Mouse (Mus musculus): Measurements from ENCODE around the gene Anxa1.

The Anxa1 gene

GRCm38 (mm10) chr19:20365364-20365763, 25.4 kb downstream of the Anxa1 start:
- no peaks in the 10 kb centered on the region for H3K27me3 ChIP-seq (ENCODE audit: insufficient read depth, low read length)
- no peaks in the 10 kb centered on the region for H3K4me1 ChIP-seq (replicated peaks; ENCODE audit: low read depth, low read length)
- TF ChIP-seq POU5F1 (IDR thresholded peaks at IDR 0.05; ENCODE audit: borderline replicate concordance, low read length) (no peak), NANOG (IDR thresholded peaks at IDR 0.05; ENCODE audit: borderline replicate concordance, low read length) (no peak), CTCF (conservative IDR thresholded peaks at IDR 0.05; ENCODE audit: low read length) (no peak)
- no peaks in the 10 kb centered on the region for H3K36me3 ChIP-seq (ENCODE audit: insufficient read depth, low read length)
- H3K9me3 ChIP-seq (ENCODE audit: low read length), result no peaks in the 10 kb centered on the region
- H3K4me3 ChIP-seq (replicated peaks; ENCODE audit: low read length), result no peak overlapping the region

GRCm38 (mm10) chr19:20364931-20365330, 25.8 kb downstream of the Anxa1 start:
- Histone ChIP-seq H3K27me3 (ENCODE audit: insufficient read depth, low read length) (no peaks in the 10 kb centered on the region), H3K36me3 (ENCODE audit: insufficient read depth, low read length) (no peaks in the 10 kb centered on the region), H3K4me1 (replicated peaks; ENCODE audit: low read depth, low read length) (no peaks in the 10 kb centered on the region), H3K9me3 (ENCODE audit: low read length) (no peaks in the 10 kb centered on the region), H3K4me3 (replicated peaks; ENCODE audit: low read length) (no peak overlapping the region)
- TF ChIP-seq NANOG (IDR thresholded peaks at IDR 0.05; ENCODE audit: borderline replicate concordance, low read length) (no peak), POU5F1 (IDR thresholded peaks at IDR 0.05; ENCODE audit: borderline replicate concordance, low read length) (no peak), CTCF (conservative IDR thresholded peaks at IDR 0.05; ENCODE audit: low read length) (no peak)

- no peaks in the 10 kb centered on the region for H3K36me3 ChIP-seq (ENCODE audit: insufficient read depth, low read length)
- H3K4me1 ChIP-seq (replicated peaks; ENCODE audit: low read depth, low read length), result no peaks in the 10 kb centered on the region
- H3K4me3 ChIP-seq (replicated peaks; ENCODE audit: low read length), result no peak overlapping the region
- TF ChIP-seq POU5F1 (IDR thresholded peaks at IDR 0.05; ENCODE audit: borderline replicate concordance, low read length) (no peak), CTCF (conservative IDR thresholded peaks at IDR 0.05; ENCODE audit: low read length) (peak; percentile 67)
- H3K9me3 ChIP-seq (ENCODE audit: low read length), result no peaks in the 10 kb centered on the region
- no peaks in the 10 kb centered on the region for H3K27me3 ChIP-seq (ENCODE audit: insufficient read depth, low read length)
Measured at GRCm38 (mm10) chr19:20363221-20363620, 27.5 kb downstream of the Anxa1 start.

GRCm38 (mm10) chr19:20361917-20362577, 28.7 kb downstream of the Anxa1 start:
- H3K4me3 ChIP-seq (replicated peaks; ENCODE audit: low read length), result no peak overlapping the region
- H3K9me3 ChIP-seq (ENCODE audit: low read length), result no peaks in the 10 kb centered on the region
- no peaks in the 10 kb centered on the region for H3K36me3 ChIP-seq (ENCODE audit: insufficient read depth, low read length)
- TF ChIP-seq POU5F1 (IDR thresholded peaks at IDR 0.05; ENCODE audit: borderline replicate concordance, low read length) (no peak), CTCF (conservative IDR thresholded peaks at IDR 0.05; ENCODE audit: low read length) (peak; percentile 49), NANOG (IDR thresholded peaks at IDR 0.05; ENCODE audit: borderline replicate concordance, low read length) (no peak)
- H3K4me1 ChIP-seq (replicated peaks; ENCODE audit: low read depth, low read length), result no peaks in the 10 kb centered on the region
- no peaks in the 10 kb centered on the region for H3K27me3 ChIP-seq (ENCODE audit: insufficient read depth, low read length)

GRCm38 (mm10) chr19:20358679-20359078, 32.1 kb downstream of the Anxa1 start:
- no peaks in the 10 kb centered on the region for H3K9me3 ChIP-seq (ENCODE audit: low read length)
- H3K4me1 ChIP-seq (replicated peaks; ENCODE audit: low read depth, low read length), result no peaks in the 10 kb centered on the region
- TF ChIP-seq NANOG (IDR thresholded peaks at IDR 0.05; ENCODE audit: borderline replicate concordance, low read length), result no peak
- no peak for TF ChIP-seq POU5F1 (IDR thresholded peaks at IDR 0.05; ENCODE audit: borderline replicate concordance, low read length)
- no peak for TF ChIP-seq CTCF (conservative IDR thresholded peaks at IDR 0.05; ENCODE audit: low read length)
- H3K4me3 ChIP-seq (replicated peaks; ENCODE audit: low read length), result no peak overlapping the region
- H3K36me3 ChIP-seq (ENCODE audit: insufficient read depth, low read length), result no peaks in the 10 kb centered on the region
- H3K27me3 ChIP-seq (ENCODE audit: insufficient read depth, low read length), result no peaks in the 10 kb centered on the region

GRCm38 (mm10) chr19:20345317-20345917, 45.3 kb downstream of the Anxa1 start:
- no peaks in the 10 kb centered on the region for H3K4me1 ChIP-seq (replicated peaks; ENCODE audit: low read depth, low read length)
- no peaks in the 10 kb centered on the region for H3K36me3 ChIP-seq (ENCODE audit: insufficient read depth, low read length)
- no peaks in the 10 kb centered on the region for H3K27me3 ChIP-seq (ENCODE audit: insufficient read depth, low read length)
- TF ChIP-seq POU5F1 (IDR thresholded peaks at IDR 0.05; ENCODE audit: borderline replicate concordance, low read length), result no peak
- TF ChIP-seq NANOG (IDR thresholded peaks at IDR 0.05; ENCODE audit: borderline replicate concordance, low read length), result no peak
- TF ChIP-seq CTCF (conservative IDR thresholded peaks at IDR 0.05; ENCODE audit: low read length), result peak; percentile 73
- H3K9me3 ChIP-seq (ENCODE audit: low read length), result 0 out of 2 replicates have a peak, but pooled peaks cover 3% of the 10 kb centered on the region
- no peak overlapping the region for H3K4me3 ChIP-seq (replicated peaks; ENCODE audit: low read length)

GRCm38 (mm10) chr19:20344511-20345316, 46.0 kb downstream of the Anxa1 start:
- H3K4me1 ChIP-seq (replicated peaks; ENCODE audit: low read depth, low read length), result no peaks in the 10 kb centered on the region
- no peak overlapping the region for H3K4me3 ChIP-seq (replicated peaks; ENCODE audit: low read length)
- TF ChIP-seq CTCF (conservative IDR thresholded peaks at IDR 0.05; ENCODE audit: low read length) (peak; percentile 50), NANOG (IDR thresholded peaks at IDR 0.05; ENCODE audit: borderline replicate concordance, low read length) (no peak)
- H3K9me3 ChIP-seq (ENCODE audit: low read length), result 0 out of 2 replicates have a peak, but pooled peaks cover 3% of the 10 kb centered on the region
- no peaks in the 10 kb centered on the region for H3K27me3 ChIP-seq (ENCODE audit: insufficient read depth, low read length)
- no peaks in the 10 kb centered on the region for H3K36me3 ChIP-seq (ENCODE audit: insufficient read depth, low read length)

- Histone ChIP-seq H3K4me3 (replicated peaks; ENCODE audit: low read length) (no peak overlapping the region), H3K9me3 (ENCODE audit: low read length) (0 out of 2 replicates have a peak, but pooled peaks cover 3% of the 10 kb centered on the region), H3K36me3 (ENCODE audit: insufficient read depth, low read length) (no peaks in the 10 kb centered on the region), H3K4me1 (replicated peaks; ENCODE audit: low read depth, low read length) (no peaks in the 10 kb centered on the region), H3K27me3 (ENCODE audit: insufficient read depth, low read length) (no peaks in the 10 kb centered on the region)
- no peak for TF ChIP-seq CTCF (conservative IDR thresholded peaks at IDR 0.05; ENCODE audit: low read length)
- TF ChIP-seq POU5F1 (IDR thresholded peaks at IDR 0.05; ENCODE audit: borderline replicate concordance, low read length), result no peak
- no peak for TF ChIP-seq NANOG (IDR thresholded peaks at IDR 0.05; ENCODE audit: borderline replicate concordance, low read length)
Measured at GRCm38 (mm10) chr19:20344052-20344451, 46.7 kb downstream of the Anxa1 start.

Data from E14TG2a.4 (cell line).